Mouse (Mus musculus): ENCODE measurements around the gene Rptor. TPM values are rescaled to one million over a fixed set of nuclear protein-coding genes. Genes with fewer than 3 reads are reported as not detected.

Gene Rptor
- total RNA-seq, 2 experiments from 2014 or later = 5.6 to 12.3 TPM

DNA sequence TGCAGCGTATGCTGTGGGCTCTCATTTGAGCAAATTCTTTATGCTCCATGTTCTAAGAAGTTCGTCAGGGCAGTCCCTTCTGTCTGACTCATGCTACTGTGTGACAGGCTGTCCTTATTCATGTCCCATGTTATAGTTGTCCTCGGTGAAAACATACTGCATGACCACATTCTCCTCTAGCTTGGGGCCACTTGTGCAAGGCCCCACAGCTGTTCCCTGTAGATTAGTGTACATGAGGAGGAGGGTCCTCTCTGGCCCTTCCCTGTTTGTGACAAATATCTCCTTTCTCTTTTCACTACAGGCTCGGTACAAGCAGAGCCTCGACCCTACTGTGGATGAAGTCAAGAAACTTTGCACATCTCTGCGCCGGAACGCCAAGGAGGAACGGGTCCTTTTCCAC, 122.0 kb downstream of the Rptor start:
- no peak for ATAC-seq (replicated peaks; ENCODE audit: low FRiP score, poor library complexity, severe bottlenecking)

DNA sequence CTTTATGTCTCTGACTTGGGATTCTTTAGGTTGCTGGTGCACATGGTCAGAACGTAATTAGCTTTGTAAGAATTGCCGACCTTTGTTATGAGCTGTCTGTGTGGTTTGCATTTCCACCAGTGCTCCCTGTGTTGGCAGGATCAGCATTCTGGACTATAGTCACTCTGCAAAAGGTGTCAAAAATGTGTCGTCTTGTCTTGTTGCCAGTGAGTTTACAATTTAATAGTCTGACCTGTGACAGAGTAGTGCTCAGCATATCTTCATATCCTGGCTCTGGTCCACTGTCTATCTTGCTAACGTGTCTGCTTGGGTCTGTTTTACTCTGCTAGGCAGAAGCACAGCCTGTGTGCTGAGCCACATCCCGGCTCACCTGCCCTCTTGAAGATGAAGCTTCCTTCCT, 128.7 kb downstream of the Rptor start:
- no peak for ATAC-seq (replicated peaks; ENCODE audit: low FRiP score, poor library complexity, severe bottlenecking)

GRCm38 (mm10) chr11:119732362-119732761, 129.7 kb downstream of the Rptor start:
- ATAC-seq (replicated peaks; ENCODE audit: low FRiP score, poor library complexity, severe bottlenecking) = no peak

DNA sequence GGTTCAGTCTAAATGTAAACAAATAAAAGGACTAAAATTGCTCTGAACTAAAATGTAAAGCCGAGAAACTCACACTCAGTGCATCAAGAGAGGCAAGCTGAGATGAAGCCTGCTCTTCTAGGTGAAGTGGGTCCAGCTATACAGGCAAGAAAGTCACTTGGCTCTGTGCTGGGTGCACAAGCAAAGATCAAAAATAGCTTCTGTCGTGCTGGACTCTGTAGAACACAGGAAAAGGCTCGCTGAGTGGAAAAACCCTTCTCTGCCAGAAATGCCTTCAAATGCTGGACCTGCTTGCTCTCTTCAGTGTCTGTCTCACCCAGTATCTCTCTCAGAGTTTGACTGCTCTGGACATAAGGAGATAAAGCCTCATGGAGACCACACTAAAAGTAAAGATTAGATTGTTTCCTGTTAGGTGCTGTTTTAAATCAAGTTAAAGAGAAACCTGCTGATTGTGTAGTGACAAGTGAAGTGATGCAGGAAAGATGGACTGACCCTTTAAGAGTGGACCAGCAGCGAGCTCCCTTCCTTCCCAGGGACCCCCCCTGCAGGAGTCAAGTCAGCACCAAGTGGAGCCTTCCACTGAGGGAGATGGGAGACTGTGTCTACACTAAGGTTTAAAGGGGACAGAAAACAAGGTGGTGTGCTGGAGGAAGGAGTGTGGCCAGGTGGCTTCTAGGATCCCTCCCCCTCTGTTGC, 130.4 kb downstream of the Rptor start:
- ATAC-seq (replicated peaks; ENCODE audit: low FRiP score, poor library complexity, severe bottlenecking) = no peak

- ATAC-seq (replicated peaks; ENCODE audit: low FRiP score, poor library complexity, severe bottlenecking) = no peak
Observed at GRCm38 (mm10) chr11:119733657-119733990, 130.9 kb downstream of the Rptor start.

DNA sequence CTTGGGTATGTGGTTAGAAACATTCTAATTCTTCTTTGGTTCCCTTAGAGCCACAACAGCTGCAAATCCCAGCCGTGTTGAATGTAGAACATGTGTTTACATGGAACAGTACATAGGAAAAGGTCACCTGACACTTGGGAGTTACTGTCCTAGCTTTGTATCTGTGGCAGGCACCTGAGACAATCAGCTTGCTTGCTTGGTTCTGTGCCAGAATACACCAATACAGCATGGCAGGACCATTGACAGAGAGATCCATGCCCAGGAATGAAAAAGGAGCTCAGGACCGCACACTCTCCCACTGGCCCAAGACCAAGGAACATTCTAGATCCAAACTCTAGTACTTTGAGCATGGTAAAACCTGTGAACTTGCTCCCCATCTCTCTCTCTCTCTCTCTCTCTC, 132.4 kb downstream of the Rptor start:
- no peak for ATAC-seq (replicated peaks; ENCODE audit: low FRiP score, poor library complexity, severe bottlenecking)

DNA sequence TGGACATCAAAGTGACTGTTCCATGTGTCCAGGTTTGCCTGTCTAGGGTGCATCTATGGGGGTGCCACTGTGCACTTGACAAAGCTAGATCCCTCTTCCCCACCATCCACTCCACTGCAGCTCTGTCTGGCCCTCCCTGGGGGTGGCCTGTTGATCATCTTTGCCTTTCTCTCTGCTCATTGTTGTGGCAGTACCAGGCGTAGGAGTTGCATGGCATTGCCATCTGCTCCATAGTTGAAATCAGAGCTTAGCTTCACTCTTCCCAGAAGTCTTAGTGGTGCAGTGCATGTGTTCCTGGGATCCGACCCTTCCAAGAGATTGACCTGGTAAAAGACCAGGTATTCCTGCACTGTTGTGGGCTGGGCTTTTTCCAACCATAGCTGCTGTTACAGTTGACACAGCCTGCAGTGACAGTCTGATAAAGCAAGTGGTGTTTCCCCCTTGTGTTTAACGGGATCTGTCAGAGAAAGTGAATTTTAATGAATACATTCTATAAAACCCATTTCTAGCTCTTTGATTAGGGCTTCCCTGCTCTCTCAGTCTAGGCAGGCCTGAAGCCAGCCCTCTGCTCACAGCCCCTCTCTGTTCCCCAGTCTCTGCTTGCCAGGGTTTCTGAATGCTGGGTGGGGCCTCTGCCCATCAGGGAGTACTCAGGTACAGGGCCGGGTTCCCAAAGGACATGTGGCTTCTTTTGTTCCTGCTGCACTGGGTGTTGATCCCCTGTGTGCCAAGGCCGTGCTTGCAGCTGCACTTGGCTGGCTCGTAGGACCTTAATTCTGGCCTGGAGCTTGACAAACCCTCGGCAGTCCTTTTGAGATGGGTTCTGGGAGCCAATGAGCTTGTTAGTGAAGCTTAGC, 136.5 kb downstream of the Rptor start:
- no peak for ATAC-seq (replicated peaks; ENCODE audit: low FRiP score, poor library complexity, severe bottlenecking)

GRCm38 (mm10) chr11:119741401-119741800, 138.7 kb downstream of the Rptor start:
- ATAC-seq (replicated peaks; ENCODE audit: low FRiP score, poor library complexity, severe bottlenecking) = no peak

GRCm38 (mm10) chr11:119744436-119744835, 141.7 kb downstream of the Rptor start:
- no peak for ATAC-seq (replicated peaks; ENCODE audit: low FRiP score, poor library complexity, severe bottlenecking)

GRCm38 (mm10) chr11:119745333-119745732, 142.6 kb downstream of the Rptor start:
- no peak for ATAC-seq (replicated peaks; ENCODE audit: low FRiP score, poor library complexity, severe bottlenecking)

DNA sequence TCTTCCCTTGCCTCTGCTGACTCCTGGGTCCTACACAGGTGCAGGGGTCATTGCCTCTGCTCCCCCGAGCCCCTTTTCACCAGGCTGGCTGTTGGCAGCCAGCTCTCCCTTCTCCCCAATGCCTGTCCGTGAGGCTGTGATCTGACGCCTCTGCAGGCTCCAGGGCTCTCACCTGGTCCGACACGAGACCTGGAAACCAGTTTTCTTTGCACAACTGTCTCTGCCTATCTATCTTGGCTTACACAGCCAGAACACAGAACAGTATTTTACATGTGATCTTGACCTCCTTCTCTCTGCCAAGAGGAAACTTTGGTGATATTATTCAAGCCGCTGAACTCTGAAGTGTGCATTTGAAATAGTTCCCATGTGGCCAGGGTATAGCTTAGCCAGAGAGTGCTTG, 151.8 kb downstream of the Rptor start:
- ATAC-seq (replicated peaks; ENCODE audit: low FRiP score, poor library complexity, severe bottlenecking) = no peak

GRCm38 (mm10) chr11:119758214-119758613, 155.5 kb downstream of the Rptor start:
- ATAC-seq (replicated peaks; ENCODE audit: low FRiP score, poor library complexity, severe bottlenecking) = no peak

- no peak for ATAC-seq (replicated peaks; ENCODE audit: low FRiP score, poor library complexity, severe bottlenecking)
Observed at GRCm38 (mm10) chr11:119758705-119759327, 156.1 kb downstream of the Rptor start.

DNA sequence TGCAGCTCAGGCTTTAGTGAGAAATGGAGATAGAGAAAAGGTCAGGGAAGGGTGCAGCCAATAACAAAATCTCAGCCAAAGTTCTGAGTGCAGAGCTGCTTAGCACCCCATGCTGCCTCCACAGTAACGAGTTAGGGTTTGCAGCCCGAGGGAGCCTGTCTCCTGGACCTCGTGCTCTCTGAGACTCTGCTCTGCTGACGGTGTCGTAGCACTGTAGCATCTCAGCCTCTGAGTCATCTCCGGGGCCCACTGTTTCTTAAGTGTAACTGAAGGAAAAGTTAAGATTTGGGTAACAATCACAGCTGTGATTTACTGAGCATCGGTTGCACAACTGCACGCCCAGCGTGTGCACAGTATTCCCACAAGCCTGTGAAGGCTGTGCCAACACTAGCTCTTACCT, 160.2 kb downstream of the Rptor start:
- ATAC-seq (replicated peaks; ENCODE audit: low FRiP score, poor library complexity, severe bottlenecking) = no peak

DNA sequence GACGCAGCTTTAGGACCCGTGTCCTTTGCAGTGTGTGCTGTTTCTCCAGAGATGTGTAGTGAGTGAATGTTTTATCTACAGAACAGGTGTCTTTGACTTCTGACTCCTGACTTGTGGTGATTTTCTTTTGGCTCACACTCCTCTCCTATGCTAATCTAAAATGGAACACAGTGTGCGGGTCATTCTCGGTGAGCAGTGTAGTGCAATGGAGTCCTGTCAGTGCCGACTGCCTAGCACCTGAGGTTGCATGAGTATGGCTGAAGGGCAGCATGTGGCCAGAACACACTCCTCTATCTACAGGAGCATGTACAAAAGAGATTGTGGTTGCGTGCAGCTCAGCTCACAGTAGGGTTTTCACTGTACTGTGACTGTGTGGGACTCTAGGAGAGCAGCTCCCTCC, 163.3 kb downstream of the Rptor start:
- no peak for ATAC-seq (replicated peaks; ENCODE audit: low FRiP score, poor library complexity, severe bottlenecking)

DNA sequence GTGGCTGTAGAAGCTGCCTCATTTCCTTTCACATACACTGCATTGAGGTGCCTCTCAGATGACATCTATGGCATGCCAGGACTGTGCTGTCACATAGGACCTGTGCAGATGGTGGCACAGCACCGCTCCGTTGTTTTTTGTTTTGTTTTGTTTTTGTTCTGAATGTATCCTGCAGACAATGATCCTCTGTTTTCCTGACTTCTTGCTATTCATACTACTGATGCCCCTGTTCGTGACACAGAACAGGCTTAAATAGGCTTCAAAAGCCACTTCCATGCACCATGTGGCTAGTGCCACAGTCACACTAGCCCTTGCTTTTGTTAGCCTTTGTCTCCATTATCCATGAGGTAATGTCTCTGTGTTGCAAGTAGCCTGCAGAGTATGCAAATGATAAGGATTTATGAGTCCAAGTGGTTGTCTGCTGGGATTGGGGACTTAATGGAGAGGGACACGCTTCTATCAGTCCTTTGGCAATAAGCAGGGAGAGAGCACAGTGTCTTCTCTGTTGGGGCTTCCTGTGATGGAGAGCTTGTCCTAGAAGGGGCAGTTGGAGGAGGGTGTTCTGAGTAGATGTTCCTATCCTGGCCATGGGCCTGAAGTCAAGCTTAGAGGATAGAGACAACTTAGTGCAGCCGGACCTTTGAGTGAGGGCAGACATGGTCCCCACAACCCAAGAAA, 164.2 kb downstream of the Rptor start:
- no peak for ATAC-seq (replicated peaks; ENCODE audit: low FRiP score, poor library complexity, severe bottlenecking)

DNA sequence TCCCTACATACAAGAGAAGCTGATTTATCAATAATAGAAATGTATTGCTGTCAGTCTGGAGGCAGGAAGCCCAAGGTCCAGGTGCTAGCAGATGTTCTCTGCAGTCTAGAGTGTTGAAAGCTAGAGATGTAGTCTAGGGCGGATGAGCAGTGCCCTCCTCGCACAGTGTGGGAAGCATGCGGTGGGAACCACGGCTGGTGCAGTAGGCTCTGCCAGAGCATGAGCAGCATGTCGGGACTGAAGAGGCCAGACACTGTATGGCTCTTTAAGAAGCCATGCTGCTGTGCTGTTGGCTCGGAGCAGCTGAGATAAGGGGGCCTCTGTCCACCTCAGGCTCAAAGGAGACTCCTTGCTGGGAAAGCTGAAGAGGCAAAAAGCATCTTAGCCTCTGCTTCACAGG, 164.8 kb downstream of the Rptor start:
- ATAC-seq (replicated peaks; ENCODE audit: low FRiP score, poor library complexity, severe bottlenecking) = no peak

- no peak for ATAC-seq (replicated peaks; ENCODE audit: low FRiP score, poor library complexity, severe bottlenecking)
Observed at GRCm38 (mm10) chr11:119768511-119768910, 165.8 kb downstream of the Rptor start.

GRCm38 (mm10) chr11:119769666-119770065, 167.0 kb downstream of the Rptor start:
- ATAC-seq (replicated peaks; ENCODE audit: low FRiP score, poor library complexity, severe bottlenecking) = no peak

DNA sequence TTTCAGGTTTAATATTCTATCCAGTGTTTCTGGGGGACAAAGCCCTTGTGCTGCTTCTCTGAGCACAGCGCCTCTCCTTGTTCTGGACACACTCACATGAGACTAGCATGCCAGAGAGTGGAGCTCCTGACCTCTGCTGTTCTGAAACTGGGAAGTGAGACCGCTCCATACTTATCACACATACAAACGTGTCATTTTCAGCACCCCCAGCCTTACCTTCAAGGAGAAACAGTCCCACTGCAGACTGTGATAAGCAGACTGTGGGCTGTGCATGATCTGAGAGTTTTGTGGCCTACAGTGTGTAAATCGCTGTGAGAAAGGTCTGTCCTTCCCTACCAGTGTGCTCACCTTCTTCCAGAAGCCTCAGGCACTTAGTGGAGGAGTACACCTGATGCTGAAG, 168.3 kb downstream of the Rptor start:
- ATAC-seq (replicated peaks; ENCODE audit: low FRiP score, poor library complexity, severe bottlenecking) = no peak

Measured in erythroblast, adult 5-6 weeks (primary cell).